Mouse (Mus musculus): ENCODE data around the gene Sox21.

Gene Sox21

GRCm38 (mm10) chr14:118236886-118237289, at the start of gene Sox21:
TSS of gene Sox21 (minus strand) at chr14:118237030.
- no peak for DNase-seq (ENCODE audit: low spot score)

- DNase-seq (ENCODE audit: low spot score): no peak
Measured at GRCm38 (mm10) chr14:118286096-118286495, 49.3 kb upstream of the Sox21 start.

DNA sequence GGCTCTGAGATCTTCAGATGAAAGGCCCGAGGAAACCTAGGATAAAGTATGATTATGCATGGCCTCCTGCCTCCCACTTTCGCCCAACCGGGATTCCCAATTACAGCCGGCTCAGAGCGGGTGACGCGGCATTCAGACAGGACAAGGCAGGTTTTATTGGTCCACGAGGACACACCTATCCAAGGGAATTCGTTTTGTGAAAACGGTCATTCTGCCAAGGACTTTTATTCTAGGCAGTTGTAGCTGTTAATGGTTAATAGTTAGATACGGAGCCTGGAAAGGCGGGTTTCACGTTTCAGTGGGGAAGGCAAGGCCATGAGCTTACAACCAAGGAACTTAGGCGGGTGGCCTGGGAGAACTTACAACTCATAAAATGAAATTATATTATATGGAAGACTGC, 46.1 kb upstream of the Sox21 start:
- no peak for DNase-seq (ENCODE audit: low spot score)

GRCm38 (mm10) chr14:118282272-118282671, 45.4 kb upstream of the Sox21 start:
- DNase-seq (ENCODE audit: low spot score): no peak

DNA sequence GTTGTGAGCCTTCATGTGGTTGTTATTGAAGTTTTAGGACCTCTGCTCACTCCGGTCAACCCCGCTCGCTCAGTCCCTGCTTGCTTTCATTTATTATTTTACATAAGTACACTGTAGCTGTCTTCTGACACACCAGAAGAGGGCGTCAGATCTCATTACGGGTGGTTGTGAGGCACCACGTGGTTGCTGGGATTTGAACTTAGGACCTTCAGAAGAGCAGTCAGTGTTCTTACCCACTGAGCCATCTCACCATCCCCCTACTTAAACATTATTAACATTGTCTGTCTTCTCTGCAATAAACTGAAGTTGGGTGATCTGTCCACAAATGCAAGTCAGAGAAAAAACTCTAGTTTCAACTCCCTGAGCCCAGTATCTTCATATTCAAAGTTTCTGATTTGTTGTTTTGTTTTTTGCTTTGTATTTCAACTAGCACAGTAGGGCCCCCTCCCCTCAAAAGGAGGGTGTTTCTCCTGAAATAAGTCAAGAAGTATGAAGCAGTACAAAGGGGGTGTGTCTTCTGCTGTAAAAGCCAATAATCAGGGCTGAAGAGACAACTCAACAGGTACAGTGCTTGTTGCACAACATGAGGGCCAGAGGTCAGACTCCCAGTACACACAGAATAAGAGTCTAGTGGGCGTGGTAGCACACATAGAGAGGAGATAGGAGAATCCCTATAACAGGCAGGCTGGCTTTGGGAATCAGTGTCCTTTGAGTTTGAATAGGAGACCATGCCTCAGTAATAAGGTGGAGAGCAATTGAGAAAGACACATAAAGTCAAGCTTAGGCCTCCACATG, 41.1 kb upstream of the Sox21 start:
- DNase-seq (ENCODE audit: low spot score): no peak

DNA sequence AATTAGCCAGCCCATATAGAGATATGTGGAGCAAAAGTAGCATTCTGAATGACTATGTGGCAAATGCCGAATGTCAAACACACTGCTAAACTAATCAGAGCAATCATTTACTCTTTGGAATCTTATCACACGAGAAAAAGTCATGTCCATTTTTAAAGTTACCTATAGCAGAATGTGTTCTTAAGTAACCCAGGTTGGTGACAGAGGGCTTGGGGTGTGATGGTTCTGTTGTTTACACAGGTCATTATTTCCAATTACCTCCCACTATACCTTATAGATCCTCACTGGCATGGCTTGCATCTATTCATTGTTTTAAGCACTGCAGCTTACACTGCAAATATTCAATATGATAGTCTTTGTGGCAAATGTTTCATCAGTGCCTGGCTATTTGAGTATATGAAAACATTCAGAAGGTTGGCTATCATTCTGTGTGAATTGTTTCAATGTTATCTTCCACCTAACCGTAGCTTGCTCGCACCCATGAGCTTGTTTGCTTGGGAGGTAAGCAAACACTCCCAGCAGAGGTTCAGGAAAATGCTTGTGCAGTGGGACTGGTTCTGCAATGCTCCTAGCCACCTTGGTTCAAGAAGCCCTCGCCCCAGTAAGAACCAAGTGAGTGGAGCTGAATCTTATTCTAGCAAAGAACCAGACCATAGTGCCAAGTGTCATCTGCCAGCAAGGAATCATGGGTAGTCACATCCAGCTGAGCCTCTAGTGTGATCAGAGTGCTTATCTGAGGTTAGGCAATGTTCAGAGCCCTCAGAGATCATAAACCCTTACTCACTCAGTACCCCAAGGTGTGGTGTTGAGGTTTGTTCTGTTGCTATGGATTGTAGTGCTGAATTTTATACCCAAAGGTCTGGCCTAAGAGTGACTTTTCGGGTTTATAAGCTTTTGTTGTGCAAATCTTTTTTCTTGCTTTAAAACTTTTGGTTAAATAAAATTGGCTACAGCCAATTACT, 36.0 kb upstream of the Sox21 start:
- DNase-seq (ENCODE audit: low spot score): no peak

DNA sequence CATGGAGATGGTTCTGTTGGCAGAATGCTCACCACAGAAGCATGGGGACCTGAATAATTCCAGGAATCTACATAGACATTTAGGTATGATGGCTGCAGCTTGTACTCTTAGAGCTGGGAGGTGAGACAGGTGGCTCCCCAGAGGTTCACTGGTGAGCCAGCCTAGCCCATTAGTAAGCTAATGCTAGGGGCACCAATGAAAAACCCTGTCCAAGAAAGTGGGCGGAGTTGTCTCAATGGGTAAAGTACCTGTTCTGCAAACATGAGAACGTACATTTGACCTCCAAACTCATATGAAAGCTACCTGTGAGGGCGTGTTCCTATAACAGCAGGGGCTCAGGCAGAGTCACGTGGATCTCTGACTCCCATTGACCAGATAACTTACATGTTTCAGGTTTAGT, 32.0 kb upstream of the Sox21 start:
- DNase-seq (ENCODE audit: low spot score): no peak

- DNase-seq (ENCODE audit: low spot score): no peak
Measured at GRCm38 (mm10) chr14:118266660-118267059, 29.8 kb upstream of the Sox21 start, which contains the start of gene Gm9376. TSS of gene Gm9376 (plus strand) at chr14:118266960.

DNA sequence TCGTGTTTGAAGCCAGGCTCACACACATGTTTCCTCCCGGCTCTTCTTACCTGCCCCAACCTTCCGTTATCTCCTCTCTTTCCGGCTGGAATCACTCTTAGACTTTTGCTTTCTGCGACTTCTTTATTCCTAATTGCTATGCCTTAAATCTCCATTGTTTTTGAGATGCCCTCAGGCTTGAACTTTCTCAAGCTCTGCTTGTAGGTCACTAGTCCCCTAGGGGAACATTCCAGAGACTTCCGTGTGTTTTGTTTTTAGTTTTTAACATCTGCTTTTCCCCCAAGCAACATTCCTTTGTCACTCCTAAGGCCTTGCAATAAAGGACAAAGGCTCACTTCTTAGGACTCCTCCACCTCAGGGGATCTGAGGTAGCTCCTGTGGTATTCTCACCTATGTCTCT, 16.6 kb upstream of the Sox21 start:
- no peak for DNase-seq (ENCODE audit: low spot score)

- DNase-seq (ENCODE audit: low spot score): no peak
Measured at GRCm38 (mm10) chr14:118241416-118241815, 4.6 kb upstream of the Sox21 start.

- DNase-seq (ENCODE audit: low spot score): no peak
Measured at GRCm38 (mm10) chr14:118239351-118239750, 2.5 kb upstream of the Sox21 start.

DNA sequence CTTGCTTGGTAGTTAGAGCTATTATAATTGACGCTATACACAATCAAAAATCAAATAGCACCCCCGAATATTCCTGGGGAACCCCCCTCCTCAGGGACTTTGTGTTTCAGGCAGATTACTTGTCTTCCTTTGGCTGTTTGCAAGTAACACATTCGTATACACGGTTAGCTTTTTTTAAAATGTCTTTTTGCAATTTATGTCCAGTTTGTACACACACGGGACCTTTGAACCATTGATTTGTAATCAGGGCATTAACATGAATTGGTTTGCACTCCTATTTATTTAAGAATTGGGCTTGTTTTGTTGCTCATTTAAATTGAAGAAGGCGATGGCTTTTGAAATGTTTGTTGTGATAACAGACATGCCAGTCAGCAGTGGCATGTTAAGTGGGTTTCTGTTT, 956 bp upstream of the Sox21 start:
- no peak for DNase-seq (ENCODE audit: low spot score)

GRCm38 (mm10) chr14:118235973-118236885, 601 bp downstream of the Sox21 start:
- DNase-seq (ENCODE audit: low spot score): no peak

DNA sequence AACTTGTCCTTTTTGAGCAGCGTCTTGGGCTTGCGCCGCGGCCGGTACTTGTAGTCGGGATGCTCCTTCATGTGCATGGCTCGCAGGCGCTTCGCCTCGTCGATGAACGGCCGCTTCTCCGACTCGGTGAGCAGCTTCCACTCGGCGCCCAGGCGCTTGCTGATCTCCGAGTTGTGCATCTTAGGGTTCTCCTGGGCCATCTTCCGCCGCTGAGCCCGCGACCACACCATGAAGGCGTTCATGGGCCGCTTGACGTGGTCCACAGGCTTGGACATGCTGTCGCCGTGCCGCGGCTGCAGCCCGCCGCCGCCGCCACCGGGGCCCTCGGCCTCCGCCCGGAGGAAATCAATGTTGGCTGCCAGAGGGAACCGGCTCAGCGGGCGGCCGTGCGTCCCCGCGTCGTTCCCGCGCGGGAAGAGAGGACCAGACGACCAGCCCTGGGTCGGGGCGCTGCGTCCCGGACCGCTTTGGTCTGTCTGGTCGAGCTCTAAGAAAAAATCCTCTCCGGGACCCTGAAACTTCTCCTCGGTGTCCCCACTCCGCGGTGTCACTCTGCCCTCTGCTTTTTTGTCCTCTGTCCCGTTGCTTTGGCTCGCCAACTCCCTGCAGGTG, 1.4 kb downstream of the Sox21 start:
- DNase-seq (ENCODE audit: low spot score): no peak

GRCm38 (mm10) chr14:118234541-118235210, 2.2 kb downstream of the Sox21 start:
- no peak for DNase-seq (ENCODE audit: low spot score)

DNA sequence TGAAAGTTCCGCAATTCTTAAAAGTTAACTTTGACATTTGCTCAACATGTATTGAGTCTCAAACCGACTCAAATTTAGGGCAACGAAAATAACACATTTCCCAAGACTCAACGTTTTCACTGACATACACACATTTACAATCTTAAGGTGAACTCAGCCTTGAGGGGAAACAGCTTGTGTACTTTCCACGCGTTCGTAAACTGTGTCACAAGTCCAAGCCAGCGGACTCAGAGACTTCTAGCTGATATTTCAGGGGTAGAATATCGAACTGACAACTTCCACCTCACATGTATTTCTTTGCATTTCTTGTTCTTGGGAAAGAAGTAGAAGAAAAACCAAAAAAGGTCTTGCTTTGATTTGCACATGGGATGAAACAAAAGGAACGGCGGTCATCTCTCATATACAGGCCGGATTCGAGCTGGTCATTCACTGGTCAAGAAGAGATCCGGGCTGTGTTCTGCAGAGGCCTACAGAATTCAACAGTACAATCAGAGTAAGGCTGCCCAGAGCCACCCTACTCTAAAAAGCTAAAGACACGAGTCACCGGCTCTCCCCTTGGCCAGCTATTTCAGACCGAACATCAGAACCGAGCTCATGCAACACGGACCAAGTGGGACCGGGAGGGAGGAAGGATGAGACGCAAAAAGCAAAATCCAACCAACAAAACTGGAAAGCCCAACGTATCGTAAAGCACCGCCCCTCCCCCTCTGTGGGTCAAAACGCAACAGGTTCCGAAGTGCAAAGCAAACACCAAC, 2.9 kb downstream of the Sox21 start:
- DNase-seq (ENCODE audit: low spot score): no peak

DNA sequence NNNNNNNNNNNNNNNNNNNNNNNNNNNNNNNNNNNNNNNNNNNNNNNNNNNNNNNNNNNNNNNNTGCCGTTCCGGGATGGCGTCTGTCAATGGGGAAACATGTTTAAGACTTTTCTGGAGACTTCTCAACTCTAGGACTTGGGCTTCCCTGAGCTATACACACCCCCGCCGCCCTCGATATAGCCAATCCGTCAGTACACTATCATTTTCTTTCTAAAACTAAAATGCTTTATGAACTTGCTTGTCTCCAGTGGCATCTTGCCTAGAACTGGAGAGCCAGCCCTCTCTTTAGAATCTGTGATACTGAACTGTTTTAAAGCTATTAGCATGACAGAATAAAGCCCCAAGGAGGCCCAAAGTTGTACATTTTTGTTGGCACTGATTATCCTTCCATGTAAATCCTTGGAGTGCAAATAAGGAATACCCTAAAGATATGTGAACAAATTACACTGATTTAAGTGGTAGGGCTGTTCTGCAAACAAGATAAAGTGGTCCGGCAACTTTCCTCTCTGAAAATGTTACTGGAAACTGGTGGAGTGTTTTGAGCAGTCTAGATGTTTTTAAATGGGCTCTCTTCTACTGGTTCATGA, 4.4 kb downstream of the Sox21 start:
- no peak for DNase-seq (ENCODE audit: low spot score)

- DNase-seq (ENCODE audit: low spot score): no peak
Measured at GRCm38 (mm10) chr14:118226471-118227155, 10.2 kb downstream of the Sox21 start.

DNA sequence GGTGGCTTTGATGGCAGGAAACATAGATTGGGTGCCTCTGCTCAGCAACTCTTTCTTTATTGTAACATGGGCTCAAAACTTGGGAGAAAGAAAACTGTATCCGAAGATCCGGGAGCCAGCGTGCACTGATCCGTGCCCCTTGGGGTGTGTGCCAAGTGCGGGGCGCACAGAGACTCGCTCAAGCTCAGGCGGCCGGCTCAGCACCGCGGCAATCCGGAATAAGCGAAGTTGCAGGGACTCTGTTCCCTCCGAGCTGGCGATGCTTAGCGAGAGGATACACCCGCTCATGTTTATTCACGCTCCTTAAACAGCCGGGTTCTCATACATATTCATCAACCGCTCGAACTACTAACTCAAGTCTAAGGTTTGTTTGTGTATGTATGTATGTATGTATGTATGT, 10.9 kb downstream of the Sox21 start:
- DNase-seq (ENCODE audit: low spot score): no peak
